Mouse (Mus musculus) kidney, postnatal 25 days (tissue): ENCODE measurements at regions not wholly inside any gene's neighbourhood (a gene's known extent, or its start where the extent isn't known, plus 50 kb on each side); places are given as distances from the start of the nearest gene placed in this dataset.
"Not testable (repeated sequence)": the region's sequence is repeated elsewhere in the genome, so short reads cannot be mapped to it uniquely, and the experiment has no call there.

Experiments
- DNase-seq, 2 experiments: peaks; one replicate each; pipeline ENCODE4 v3.0.0; 2021; ENCODE audit warnings: mixed read lengths in 2 of 2

DNA sequence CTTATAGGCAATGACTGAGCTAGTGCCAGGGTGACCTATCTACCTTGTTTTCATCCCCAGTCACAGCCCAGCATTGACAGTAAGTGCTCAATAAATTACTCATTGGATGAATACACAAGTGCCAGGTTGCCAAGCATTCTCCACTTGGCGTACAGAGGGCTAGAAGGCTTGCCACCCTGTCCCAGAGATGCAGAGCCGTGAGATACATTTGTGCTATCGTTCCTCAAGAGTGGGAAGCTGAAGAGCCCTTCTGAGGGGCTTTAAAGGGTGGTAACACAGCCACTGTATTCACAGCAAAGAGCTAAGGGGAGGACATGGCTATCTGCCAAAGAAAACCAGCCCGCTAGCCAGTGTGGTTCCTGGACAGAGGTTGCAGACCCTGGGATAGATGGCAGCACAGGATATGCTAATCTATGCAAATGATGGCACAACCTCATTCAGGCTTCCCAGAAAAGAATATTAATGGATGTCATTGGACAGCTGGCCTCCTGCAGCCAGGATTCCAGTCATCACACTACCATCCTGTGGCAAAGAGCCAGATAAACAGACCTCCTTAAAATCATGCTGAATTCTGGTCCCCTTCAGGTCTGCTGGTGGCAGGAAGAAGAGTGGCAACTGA lies 214.4 kb downstream of the Trim29 start:
- DNase-seq: no peak

DNA sequence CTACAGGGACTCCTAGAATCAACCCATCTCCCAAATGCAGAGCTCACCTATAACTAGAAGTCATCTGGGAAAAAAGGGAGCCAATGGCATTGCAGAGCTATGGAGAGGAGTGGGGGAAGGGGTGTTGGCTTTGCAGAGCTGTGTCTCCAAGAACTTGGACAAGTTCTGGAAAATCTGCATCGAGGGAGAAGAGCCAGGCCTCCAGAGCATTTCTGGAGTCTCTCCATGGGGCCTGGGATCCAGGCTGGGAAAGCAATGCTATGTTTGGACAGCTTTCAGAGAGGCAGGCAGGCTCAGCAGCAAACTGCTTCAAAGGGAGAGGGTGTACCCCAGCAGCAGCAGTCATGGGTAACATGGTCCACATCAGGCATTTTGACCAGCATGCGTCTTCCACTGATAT lies 211.6 kb upstream of the Nectin1 start:
- DNase-seq: no peak

DNA sequence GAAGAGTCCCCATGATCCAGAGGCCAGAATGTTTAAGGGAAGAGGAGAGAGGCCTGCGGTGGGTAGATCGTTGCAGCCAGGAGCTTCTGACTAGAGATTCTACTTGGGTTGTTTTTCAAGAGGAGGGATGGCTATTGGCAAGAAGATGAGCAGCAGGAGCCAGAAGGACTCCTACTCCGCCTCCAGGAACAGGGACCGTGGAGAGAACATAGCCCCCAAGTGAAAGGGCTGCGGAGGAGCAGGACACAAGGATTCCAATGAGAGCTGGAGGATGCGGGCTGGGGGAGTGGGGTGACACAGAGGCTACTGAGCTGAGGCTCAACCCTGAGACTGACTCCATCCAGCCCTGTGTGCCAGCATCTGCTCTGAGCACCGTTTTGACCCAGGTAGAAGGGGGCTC lies 207.8 kb upstream of the Nectin1 start:
- no peak for DNase-seq

DNA sequence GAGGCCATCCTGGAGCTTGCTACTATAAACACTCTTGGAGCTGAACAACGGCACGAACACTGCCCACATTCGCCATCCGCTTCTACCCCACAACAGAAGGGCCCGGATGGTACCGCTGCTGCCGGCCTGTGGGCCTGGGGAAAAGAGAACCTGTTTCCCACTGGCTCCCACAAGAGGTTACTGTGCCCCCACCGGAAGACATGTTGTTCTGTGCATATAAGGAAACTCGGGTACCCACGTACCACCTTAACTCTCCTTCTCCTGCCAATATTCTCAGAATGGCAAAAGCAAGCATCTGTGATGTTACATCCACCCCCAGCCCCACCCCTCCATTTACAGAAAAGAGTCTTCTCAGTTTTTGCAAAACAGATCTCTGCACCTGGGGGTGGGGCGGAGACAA lies 206.7 kb upstream of the Nectin1 start:
- DNase-seq: no peak

DNA sequence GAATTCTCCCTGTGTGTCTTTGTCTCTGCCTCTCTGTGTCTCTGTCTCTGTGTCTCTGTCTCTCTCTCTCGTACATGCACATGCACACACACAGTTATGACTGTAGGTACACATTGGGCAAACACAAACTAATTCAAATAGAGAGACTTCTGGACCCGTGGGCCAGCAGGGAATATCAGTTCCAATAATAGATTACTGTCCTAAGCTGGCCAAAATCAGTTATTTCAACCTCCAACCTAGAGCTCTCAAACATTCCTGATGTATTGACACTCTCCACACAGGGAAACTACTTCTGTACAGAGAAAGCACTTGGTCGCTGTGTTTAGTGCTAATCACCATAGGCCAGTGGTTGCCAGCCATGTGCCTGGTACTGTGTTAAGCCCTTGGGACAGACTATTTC lies 203.7 kb upstream of the Nectin1 start:
- no peak for DNase-seq

DNA sequence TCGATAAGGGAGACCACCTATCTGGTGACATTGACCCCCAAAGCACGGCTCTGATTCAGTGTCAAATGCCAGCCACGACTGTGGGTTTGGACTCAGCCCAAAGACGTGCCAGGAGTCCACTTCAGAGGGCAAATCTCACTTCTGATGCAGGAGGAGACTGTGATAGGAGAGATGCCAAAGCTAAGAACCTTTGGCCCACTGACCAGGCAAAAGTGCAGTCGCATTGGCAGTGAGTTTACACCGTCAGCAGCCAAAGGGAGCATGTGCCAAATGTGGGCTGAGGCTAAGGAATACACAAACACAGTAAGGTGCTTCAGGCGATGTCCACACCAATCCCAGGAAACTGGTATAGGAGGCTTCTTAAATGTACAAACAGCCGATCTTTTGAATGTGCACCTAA lies 202.6 kb upstream of the Nectin1 start:
- peak; percentile 66 to 75 for DNase-seq

DNA sequence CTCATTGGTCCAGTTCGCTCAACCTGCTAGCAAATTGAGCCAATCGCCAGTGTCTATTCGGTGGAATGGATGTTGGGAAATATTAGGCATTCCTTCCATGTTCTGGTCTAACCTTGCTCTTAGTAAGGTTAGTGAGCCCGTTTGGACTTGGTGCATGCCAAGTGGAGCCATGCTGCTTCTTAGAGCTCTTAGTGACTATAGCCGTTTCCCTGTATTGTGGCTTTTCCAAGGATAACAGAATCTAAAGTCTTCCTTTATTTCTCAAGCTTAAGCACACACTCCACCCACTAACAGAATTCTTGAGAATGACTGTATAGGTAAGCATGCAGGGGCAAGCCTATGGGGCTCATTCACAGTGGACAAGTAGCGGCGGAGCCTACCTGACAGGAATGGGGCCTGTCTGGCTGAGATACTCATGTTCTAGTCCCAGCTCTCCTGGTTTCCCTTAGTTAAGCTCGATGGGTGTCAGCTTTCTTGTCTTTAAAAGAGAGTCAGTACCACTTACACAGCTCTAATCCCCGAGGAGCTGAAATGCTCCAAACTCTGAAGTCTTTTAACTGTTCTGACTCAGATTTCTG lies 201.6 kb upstream of the Nectin1 start:
- no peak for DNase-seq

DNA sequence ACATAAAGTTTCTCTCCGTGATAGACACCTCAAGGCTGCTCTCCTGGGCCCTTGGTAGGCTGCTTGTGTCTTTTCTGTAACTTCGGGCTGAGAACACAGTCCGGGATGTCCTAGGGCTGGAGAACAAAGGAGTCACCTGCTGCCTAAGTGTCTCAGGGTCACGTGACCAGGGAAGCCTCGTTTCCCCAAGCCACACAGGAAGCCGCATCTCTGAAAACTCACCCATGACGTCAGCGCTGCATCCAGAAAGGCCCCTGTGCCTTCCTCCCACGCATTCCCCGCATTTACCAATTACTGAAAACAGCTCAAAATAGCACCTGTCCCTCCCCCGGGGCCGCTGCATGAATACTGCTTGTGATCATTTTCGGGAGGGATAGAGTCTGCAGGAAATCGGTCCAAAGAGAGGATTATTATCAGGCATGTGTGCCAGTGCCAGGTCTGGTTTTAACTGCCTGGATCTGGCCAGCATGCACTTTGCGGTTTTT lies 198.7 kb upstream of the Nectin1 start:
- DNase-seq: peak; percentile 19 to 43

DNA sequence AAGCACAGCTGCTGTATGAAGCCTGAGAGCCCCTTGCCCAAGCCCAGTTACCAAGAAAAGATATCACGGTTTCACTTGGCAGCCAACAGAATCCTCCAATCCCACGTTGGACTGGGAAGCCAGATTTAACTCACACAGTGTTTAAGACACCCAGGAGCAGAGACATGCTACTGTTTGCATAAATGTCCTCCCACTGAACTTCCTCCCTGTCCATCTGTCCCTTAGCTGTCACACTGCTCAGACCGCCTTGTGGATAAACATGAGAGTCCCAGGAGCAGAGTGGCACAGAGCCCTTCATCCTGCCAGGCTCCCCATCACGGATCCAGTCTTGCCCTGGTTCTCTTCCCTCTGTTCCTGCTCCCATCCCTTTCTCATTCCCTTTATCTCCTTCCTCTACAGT lies 194.9 kb upstream of the Nectin1 start:
- no peak for DNase-seq

DNA sequence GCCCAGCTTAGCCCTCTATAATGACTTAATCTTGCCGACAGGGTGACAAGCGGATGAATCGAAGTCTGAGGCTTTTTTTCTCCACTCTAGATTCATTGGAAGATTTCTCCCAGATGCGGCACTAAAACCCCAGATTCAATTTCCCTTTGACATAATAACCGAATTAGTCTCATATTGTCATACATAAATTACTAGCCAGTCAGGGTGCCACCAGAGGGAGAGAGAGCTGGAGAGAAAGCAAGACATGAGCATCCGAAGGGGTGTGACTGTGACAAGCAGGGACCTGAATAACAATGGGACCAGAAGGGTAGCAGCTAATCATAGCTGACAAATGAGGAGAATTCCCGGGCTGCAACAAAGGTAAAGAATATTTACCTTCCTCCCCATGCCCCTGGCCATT lies 194.5 kb upstream of the Nectin1 start:
- DNase-seq: no peak

DNA sequence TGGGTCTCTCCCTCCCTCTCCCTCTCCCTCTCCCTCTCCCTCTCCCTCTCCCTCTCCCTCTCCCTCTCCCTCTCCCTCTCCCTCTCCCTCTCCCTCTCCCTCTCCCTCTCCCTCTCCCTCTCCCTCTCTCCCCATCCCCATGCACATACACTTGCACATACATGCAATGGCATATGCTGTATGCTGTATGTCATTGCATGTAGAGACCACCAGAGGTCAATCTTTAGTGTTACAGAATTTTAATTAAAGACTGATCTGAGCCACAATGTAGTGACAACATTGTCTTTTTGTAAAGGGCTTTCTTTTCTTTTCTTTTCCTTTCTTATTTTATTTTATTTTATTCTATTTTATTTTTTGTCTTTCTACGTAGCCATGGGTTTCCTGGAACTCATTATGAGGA lies 191.0 kb upstream of the Nectin1 start:
- DNase-seq: not testable (repeated sequence)

DNA sequence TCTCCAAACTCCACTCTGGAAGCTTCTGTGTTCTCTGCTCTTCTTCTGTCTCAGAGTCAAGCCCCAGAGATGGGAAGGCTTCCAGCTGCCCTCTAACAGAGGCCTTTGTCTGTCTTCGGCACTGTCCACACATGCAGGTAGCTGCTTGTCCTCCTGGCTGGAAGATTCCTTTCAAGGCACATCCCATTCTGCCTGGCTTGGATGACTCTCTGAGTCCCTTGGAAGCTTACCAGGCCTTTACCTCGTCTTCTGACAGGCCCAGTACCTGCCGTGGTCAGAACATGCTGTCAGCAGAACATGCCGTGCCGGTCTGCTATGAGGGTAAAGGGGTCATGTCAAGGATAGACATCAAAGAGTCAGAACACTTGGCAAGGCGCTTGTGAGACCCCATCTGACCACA lies 181.8 kb upstream of the Nectin1 start:
- no peak for DNase-seq

DNA sequence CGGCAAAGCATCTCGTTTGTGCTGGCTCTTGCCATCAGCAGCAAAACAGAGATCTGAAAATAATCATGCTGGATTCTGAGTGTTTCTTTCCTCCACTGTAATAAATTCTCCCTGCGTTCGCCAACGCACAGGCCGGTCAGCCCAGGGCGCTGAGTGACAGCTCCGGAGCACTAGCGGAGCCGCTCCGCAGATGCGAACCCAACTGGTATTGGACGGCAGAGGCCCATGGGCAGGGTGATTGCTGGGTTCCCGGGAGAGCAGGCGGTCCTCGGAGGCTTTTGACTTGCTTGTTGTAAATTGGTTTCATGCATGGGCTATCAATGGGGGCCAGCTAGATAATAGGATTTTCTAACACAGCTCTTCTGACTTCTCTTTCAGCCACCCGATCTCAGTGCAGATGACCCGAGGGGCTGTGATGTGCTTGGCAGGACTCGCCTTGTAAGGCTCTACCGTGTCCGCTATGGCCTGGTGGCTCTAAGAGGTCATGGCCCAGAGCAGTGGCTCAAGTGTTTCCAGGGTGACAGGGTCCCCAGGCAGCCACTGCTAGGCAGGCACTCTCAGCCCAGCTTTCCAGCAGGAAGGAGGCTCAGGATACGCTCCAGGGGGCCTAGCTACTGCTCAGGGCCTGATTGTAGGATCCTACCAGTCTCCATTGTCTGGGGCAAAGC lies 179.4 kb upstream of the Nectin1 start:
- DNase-seq: no peak

DNA sequence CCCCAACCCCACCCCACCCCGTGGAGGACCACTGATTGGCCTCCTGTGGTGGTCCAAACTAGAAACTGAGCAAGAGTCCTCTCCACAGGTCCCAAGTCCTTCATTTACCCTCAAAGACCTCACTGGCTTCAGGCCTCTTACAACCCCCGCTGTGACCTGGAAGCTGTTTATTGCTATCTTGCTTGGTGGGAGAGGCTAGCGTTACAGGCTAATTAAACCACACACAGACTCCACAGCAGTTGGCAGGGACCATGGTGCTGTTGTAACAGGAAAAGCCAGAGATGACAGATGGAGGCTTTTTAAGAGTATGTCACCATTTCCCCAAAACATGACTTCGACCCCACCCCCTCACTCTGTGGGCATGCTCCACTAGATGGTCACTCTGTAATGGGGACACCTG lies 174.9 kb upstream of the Nectin1 start:
- no peak for DNase-seq

DNA sequence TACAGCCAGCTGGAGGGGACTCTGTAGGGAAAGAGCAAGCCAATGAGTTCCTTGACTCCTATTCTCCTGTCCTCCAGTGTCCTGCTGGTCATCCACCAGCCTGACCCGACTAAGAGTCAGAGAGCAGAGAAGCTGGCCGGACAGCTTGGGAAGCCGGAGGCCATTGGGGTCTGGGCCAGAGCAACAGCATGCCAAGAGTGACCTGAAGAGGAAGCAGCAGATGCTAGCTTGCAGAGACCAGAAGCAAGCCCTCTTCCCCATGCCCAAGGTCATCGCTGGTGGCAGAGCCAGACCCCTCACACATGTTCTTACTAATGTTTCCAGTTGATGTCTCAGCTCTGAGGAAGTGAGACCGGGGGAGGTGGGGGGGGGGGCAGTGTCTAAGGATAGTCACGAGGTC lies 172.7 kb upstream of the Nectin1 start:
- DNase-seq: no peak

DNA sequence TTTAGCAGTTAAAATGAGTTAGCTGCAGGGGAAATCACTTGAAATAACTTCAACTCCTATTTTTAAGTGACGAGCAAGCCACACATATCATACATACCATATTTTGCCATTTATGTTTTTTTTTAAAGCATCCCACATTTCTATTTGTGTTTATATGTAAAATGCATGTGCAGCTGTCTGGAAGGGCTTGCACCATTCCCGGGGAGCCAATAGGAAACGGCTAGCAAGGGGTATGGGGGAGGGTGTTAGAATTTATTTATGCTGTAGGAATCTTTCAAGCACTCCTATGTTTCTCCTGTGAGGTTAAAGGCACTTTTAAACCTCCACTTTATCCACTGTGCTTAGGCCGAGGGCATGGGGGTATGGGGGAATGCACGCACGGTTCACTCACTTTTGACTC lies 168.1 kb upstream of the Nectin1 start:
- no peak for DNase-seq

DNA sequence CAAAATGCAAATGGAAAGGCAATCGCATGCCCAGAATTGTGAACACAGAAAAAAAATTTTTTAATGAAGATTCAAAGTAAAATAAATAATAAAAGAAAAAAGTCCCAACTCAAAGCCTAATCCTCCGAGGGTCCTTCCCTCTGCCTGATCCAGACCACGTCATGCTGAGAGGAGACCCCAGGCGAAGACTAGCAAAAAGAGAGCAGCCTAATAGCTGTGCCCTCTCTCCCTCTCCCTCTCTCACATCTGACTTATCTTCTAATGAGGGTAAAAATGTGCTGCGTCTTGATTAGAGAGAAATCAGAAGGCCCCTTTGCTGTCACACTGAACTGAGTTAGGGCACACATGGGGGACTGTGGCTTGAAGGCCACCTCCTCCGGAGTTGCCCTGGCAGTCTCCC lies 163.1 kb upstream of the Nectin1 start:
- DNase-seq: no peak

DNA sequence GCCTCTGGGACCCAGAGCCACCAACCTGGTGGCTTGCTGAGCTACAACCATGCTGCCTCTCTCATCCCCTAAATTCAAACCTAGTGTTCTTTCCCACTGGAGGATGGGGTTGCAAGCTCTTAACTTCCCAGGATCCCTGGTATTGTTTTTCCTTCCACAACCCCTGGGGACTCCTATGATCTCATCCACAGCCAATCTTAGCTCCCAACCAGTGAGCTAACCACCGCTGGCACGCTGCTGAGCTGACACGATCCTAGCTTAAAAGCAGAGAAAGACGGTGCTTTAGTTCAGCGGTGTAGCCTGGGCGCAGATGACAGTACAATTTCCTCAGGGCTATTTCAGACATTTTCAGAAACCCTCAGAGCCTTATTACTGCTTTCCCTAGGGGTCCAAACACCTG lies 158.2 kb upstream of the Nectin1 start:
- no peak for DNase-seq

DNA sequence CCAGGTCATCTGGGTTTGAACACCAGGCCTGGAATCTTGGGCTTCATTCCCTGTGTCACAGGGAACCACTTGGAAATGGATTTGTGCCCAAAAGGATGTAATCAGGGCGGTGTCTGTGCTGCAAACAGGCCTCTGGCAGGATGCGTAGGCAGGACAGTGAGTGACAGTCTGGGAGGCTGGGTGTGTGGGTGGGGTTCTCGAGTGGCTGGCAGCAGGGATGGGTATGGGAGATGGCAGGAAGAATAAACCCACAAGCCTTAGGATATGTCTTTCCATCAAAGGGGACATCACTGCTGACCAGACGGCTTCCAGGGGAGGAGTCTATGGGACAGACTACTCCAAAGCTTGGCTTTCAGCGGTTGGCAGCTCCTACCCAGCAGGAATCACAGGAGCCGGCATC lies 150.5 kb upstream of the Nectin1 start:
- DNase-seq: no peak

DNA sequence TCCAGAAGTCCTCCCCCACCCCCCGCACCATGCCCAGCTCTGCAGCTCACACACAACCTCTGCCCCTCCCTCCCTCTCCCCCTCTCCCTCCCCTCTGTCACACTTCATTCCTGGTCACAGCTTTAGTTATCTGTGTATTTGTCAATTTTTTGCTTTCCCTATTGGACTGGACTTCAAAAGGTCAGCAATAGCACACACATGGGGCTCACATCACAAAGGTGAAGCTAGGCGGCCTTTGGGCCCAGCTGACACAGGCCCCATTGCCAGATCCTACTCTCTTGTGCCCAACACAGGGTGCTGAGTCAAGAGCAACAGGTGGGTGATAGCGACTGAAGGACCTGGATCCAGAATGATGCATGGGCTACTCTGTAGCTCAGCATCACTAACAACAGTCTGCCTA lies 149.0 kb upstream of the Nectin1 start:
- no peak for DNase-seq

DNA sequence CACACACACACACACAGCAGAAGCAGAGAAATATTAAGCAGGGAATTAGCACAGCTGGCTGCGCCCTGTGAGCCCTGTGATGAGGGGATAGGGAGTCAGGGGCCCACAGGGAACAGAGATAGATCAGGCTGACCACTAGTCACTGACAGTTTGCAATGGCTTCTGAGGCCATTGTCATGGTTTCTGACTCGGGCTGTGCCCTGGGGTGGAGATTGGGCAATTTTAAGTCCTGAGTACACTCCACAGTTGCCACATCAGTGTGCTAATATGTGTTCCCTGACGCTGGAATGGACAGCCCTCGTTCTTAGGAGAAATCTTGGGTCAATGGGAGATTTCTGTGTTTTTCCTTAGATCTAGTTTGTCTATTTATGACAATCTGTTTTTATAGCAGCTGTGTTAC lies 148.3 kb upstream of the Nectin1 start:
- DNase-seq: no peak

DNA sequence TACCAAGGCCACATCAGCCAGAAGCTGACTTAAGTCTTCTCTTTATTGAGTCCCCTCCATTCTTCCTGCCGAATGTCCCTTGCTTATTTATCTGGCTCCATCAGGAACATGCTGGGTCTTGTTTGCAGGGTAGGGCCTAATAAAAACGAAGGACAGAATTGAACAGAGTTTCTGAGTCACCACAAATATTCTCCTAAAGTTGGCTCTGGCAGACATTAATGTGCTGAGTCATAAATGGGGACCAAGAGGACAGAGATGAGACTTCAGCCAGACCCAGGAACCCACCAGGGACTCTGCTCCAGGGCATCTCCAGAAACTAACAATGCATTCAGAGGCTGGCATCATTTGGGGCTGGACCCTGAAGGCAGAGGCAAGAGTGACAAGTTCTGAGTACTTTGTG lies 143.4 kb upstream of the Nectin1 start:
- no peak for DNase-seq

DNA sequence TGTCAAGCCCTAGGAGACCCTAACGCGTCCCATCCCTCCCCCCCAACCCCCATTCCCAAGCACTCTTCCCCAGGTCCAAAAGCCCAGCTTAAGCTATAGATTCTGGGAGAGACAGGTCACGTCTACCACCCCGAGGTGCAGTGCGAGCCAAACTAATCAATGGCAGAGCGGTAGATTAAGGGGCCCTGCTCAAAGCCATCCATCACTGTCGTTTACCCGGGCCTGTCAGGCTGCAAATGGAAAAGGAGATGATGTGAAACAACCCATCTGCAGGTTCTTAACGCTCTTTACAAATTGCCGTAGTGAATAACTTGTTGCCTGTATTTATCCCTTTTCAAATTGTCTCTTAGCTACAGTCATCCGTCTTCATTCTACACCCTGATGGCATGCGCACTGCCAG lies 126.2 kb upstream of the Nectin1 start:
- DNase-seq: no peak

DNA sequence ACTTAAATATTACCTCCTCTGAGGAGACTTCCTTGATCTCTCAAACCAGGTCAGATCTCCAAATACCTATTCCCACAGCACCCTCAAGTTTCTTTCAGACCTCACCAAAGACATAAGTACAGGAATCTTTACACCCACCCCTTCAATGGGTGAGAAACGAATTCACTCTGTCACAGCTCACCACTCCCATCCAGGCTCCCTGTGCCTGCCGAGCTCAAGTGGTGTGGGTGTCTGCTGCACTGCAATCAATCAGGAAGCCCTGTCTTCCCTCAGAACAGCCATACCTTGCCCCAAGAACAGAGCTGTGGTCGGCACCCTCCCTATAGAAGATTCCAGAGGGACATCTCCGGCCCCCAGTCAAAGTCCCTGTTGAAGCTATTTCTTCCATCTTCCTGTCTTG lies 116.2 kb upstream of the Nectin1 start:
- no peak for DNase-seq

DNA sequence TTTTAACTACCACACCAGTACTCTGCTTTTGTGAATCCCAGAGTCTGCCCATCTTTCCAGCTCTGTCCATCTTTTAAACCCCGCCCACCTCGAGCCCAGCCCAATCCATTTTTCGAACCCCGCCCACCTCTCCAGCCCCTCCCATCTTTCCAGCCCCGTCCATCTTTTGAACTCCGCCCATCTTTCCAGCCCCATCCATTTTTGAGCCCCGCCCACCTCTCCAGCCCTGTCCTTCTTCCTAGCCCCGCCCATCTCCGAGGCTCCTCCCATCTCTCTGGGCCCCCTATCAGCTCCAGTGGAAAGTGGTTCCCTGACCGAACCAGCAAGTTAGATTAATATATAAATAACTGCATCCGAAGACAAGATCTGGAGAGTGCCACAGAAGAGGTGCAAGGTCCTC lies 115.0 kb upstream of the Nectin1 start:
- peak in 1 of 2 experiments; percentile 3 for DNase-seq
